Mouse (Mus musculus) lung, postnatal 0 days (tissue): ENCODE data around the gene Has3.

Source experiments
- CTCF ChIP-seq: IDR thresholded peaks from 2 replicates; pipeline ENCODE4 v1.5.1; 2016; ENCODE audit warnings: antibody characterized with exemption, mild to moderate bottlenecking
- EP300 ChIP-seq: IDR thresholded peaks from 2 replicates; pipeline ENCODE4 v1.6.1; 2016; ENCODE audit warnings: antibody characterized with exemption, mild to moderate bottlenecking, control low read depth

DNA sequence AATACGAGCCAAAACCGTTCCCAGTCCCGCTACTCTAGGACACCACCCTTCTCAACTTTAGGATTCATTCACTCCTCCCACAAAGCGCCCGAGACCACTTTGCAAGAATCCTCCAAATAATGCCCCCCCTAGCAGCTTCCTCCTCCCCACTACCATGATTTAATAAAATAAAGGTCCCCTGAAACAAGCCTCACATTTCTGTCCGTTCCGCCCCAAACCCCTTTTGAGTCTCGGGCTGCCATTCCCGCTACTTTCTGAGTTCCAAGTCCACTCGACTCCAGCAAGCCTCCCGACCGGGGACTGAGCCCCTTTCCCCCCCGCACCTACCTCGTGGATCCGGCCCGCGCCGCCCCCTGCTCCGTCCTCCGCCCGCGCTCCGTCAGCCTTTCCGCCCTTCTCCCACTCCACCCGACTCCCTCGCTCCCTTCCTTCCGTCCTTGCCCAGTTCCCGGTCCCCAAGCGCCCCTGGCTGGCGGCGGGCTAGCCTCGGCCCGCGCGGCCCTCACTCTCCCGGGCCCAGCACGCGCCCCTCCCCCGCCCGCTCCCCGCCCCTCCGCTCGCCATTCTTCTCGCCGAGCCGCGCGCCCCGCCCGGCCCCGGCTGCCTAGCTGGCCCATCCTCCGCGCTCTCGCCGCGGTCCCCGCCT lies 22.9 kb downstream of the Has3 start:
- no peak for TF ChIP-seq CTCF
- no peak for TF ChIP-seq EP300
